Mouse (Mus musculus) olfactory bulb, adult 2 months (tissue): ENCODE measurements around the gene Dnajc27. TPM values are rescaled to one million over a fixed set of nuclear protein-coding genes. Genes with fewer than 3 reads are reported as not detected.

Experiments
- H3K27ac ChIP-seq: fragments of 200-500 bp; 2 replicates; pipeline ENCODE4 v1.5.1; 2012; ENCODE audit warnings: low read depth, low read length; ENCODE audit not compliant: insufficient read depth
- H3K4me1 ChIP-seq: fragments of 200-500 bp; 2 replicates; pipeline ENCODE4 v1.6.1; 2012; ENCODE audit warnings: low read length; ENCODE audit not compliant: control insufficient read depth, insufficient read depth
- H3K4me3 ChIP-seq: fragments of 200-500 bp; 2 replicates; pipeline ENCODE4 v1.5.1; 2012; ENCODE audit warnings: mild to moderate bottlenecking, low read depth, low read length, moderate library complexity; ENCODE audit not compliant: insufficient read depth
- CTCF ChIP-seq: fragments of 200-500 bp; IDR thresholded peaks from 2 replicates; pipeline ENCODE4 v1.5.1; 2012; ENCODE audit warnings: low read depth, mild to moderate bottlenecking, low read length, moderate library complexity; ENCODE audit not compliant: insufficient read depth
- POLR2A ChIP-seq: fragments of 200-500 bp; IDR thresholded peaks from 2 replicates; pipeline ENCODE4 v1.6.1; 2012; ENCODE audit warnings: mild to moderate bottlenecking, low read depth, low read length, moderate library complexity; ENCODE audit not compliant: insufficient read depth
- WGBS: fragments of 180-500 bp; shearing (Covaris S2); methylation state at CpG from one replicate; pipeline ENCODE4 v1.1.7; 2018; 5-methylcytosine and 5-hydroxymethylcytosine counted together
- polyA plus RNA-seq: library from polyadenylated mRNA; stranded (reverse); fragments of >200 nt; gene quantifications from 2 replicates; pipeline ENCODE4 v1.2.4, GENCODE M21; 2012; ENCODE audit warnings: low replicate concordance; ENCODE audit not compliant: missing spikeins, insufficient read depth, insufficient read length

Dnajc27 gene
- polyA plus RNA-seq, 1 experiment: not detected

- peak within 1 kb of the TSS; percentile 5; the same call in 1 of the 2 replicates for H3K27ac ChIP-seq
- H3K4me1 ChIP-seq: peaks cover 32% of the 10 kb centered on the region
- under 1% methylated on average over 82 of the region's 83 CpGs for WGBS
- H3K4me3 ChIP-seq: peak within 1 kb of the TSS; percentile 89
- TF ChIP-seq POLR2A: peak; percentile 56; the same call in 1 of the 2 replicates
- TF ChIP-seq CTCF: no peak
Measured at GRCm38 (mm10) chr12:4132941-4133846, 50.8 kb downstream of the Dnajc27 start, which contains the start of gene Adcy3. Gene Adcy3, plus strand, starts transcription at chr12:4133103.

- Histone ChIP-seq H3K4me3 (peak overlapping the region; percentile 89), H3K27ac (no peak overlapping the region), H3K4me1 (peaks cover 32% of the 10 kb centered on the region)
- WGBS: 26% methylated on average over 11 of the region's 11 CpGs
- no peak for TF ChIP-seq POLR2A
Measured at GRCm38 (mm10) chr12:4133847-4134212, 51.4 kb downstream of the Dnajc27 start.

GRCm38 (mm10) chr12:4143179-4143578 is 60.8 kb downstream of the Dnajc27 start:
- Histone ChIP-seq H3K4me1 (peaks cover 8% of the 10 kb centered on the region), H3K4me3 (no peak overlapping the region), H3K27ac (no peak overlapping the region)
- 93% methylated on average over 5 of the region's 5 CpGs for WGBS
- TF ChIP-seq CTCF (no peak), POLR2A (no peak)

- Histone ChIP-seq H3K4me3 (no peak overlapping the region), H3K27ac (no peak overlapping the region), H3K4me1 (peaks cover 5% of the 10 kb centered on the region; the same call in 1 of the 2 replicates)
- 62% methylated on average over 2 of the region's 2 CpGs for WGBS
- TF ChIP-seq CTCF (no peak), POLR2A (no peak)
Measured at GRCm38 (mm10) chr12:4150936-4151335, 68.6 kb downstream of the Dnajc27 start.

DNA sequence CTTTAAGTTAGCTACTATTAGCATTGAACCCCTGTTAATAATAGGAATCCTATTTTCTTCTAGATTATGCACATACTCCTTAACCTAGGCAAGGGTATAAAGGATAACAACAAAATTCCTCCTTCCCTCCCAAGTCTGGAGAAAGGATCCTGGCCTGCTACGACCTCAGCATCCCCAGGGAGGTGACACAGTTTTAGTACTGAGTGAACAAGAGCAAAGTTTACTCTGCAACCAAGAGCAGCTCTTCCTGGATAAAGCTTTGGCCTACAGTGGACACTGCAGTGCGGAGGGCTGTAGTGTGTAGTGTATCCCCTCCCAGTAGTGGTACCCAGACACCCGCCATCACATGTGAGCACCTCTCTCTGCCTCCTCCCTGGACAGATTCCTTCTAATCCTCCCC is 69.6 kb downstream of the Dnajc27 start:
- Histone ChIP-seq H3K4me1 (peaks cover 5% of the 10 kb centered on the region; the same call in 1 of the 2 replicates), H3K27ac (no peak overlapping the region), H3K4me3 (no peak overlapping the region)
- WGBS: 96% methylated on average over 3 of the region's 3 CpGs
- TF ChIP-seq CTCF (no peak), POLR2A (no peak)

- 74% methylated on average over 2 of the region's 2 CpGs for WGBS
- no peak overlapping the region for H3K4me3 ChIP-seq
- peaks cover 3% of the 10 kb centered on the region; the same call in 1 of the 2 replicates for H3K4me1 ChIP-seq
- no peak overlapping the region for H3K27ac ChIP-seq
- TF ChIP-seq CTCF: no peak
- TF ChIP-seq POLR2A: no peak
Measured at GRCm38 (mm10) chr12:4157466-4157865, 75.1 kb downstream of the Dnajc27 start.

DNA sequence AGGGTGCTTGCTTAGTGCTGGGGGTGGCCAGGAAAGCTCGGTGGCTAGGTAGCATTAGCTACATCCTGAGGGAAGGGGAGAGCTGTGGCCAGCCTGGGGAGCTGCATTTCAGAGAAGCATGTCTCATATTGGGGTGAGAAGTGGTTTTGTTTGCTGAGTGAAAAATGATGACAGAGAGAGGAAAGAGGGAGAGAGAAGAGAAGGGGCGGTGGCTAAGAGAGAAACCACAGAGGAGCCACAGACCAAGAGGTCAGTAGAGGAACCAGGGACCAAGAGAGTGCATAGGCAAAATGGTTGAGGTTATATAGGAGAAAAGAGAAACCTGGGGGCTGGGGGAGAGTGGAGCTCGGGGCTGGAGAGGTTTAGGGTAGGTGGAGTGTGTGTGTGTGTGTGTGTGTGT is 75.8 kb downstream of the Dnajc27 start:
- TF ChIP-seq CTCF (no peak), POLR2A (no peak)
- no peak overlapping the region for H3K27ac ChIP-seq
- H3K4me3 ChIP-seq: no peak overlapping the region
- 87% methylated on average over 3 of the region's 3 CpGs for WGBS
- no peaks in the 10 kb centered on the region for H3K4me1 ChIP-seq

GRCm38 (mm10) chr12:4158868-4159632 is 76.7 kb downstream of the Dnajc27 start:
- TF ChIP-seq CTCF (no peak), POLR2A (no peak)
- WGBS: 93% methylated on average over 7 of the region's 7 CpGs
- no peak overlapping the region for H3K4me3 ChIP-seq
- H3K4me1 ChIP-seq: no peaks in the 10 kb centered on the region
- no peak overlapping the region for H3K27ac ChIP-seq

Other genes starting within 250 kb of the Dnajc27 start
- not detected in 2 replicates for gene Pomc, start 127.6 kb upstream of the Dnajc27 start, polyA plus RNA-seq
- not detected in 2 replicates for gene Efr3b, start 43.7 kb upstream of the Dnajc27 start, polyA plus RNA-seq
- not detected in 2 replicates for gene Adcy3, start 50.5 kb downstream of the Dnajc27 start, polyA plus RNA-seq
- not detected in 2 replicates for gene Ptrhd1, start 151.4 kb downstream of the Dnajc27 start, polyA plus RNA-seq
- not detected in 2 replicates for gene Cenpo, start 151.7 kb downstream of the Dnajc27 start, polyA plus RNA-seq